Mouse (Mus musculus) embryonic facial prominence, embryonic 15.5 days (tissue): ENCODE measurements around the gene Rnf2. TPM values are rescaled to one million over a fixed set of nuclear protein-coding genes. Genes with fewer than 3 reads are reported as not detected.
"Not testable (repeated sequence)": the region's sequence is repeated elsewhere in the genome, so short reads cannot be mapped to it uniquely, and the experiment has no call there.

Experiments used
- ATAC-seq: fragments of 200-750 bp; cut with Nextera tagmentation; 2 replicates; pipeline ENCODE4 v1.8.0; 2017; ENCODE audit warnings: low read depth, moderate TSS enrichment; ENCODE audit not compliant: insufficient number of reproducible peaks, low FRiP score, low TSS enrichment
- H3K27ac ChIP-seq: fragments of 300-500 bp; sonication (generic); replicated peaks from 2 replicates; pipeline ENCODE4 v1.5.1; 2015; ENCODE audit warnings: mild to moderate bottlenecking, inconsistent platforms
- H3K27me3 ChIP-seq: fragments of 300-500 bp; sonication (generic); 2 replicates; pipeline ENCODE4 v1.6.1; 2015; ENCODE audit warnings: inconsistent platforms
- H3K36me3 ChIP-seq: fragments of 300-500 bp; sonication (generic); 2 replicates; pipeline ENCODE4 v1.6.1; 2015; ENCODE audit warnings: mild to moderate bottlenecking, inconsistent platforms
- H3K4me1 ChIP-seq: fragments of 300-500 bp; sonication (generic); 2 replicates; pipeline ENCODE4 v1.6.1; 2015; ENCODE audit warnings: inconsistent platforms
- H3K4me2 ChIP-seq: fragments of 300-500 bp; sonication (generic); replicated peaks from 2 replicates; pipeline ENCODE4 v1.6.1; 2015; ENCODE audit warnings: mild to moderate bottlenecking, inconsistent platforms
- H3K4me3 ChIP-seq: fragments of 300-500 bp; sonication (generic); replicated peaks from 2 replicates; pipeline ENCODE4 v1.5.1; 2015; ENCODE audit warnings: mild to moderate bottlenecking, inconsistent platforms
- H3K9ac ChIP-seq: fragments of 300-500 bp; sonication (generic); 2 replicates; pipeline ENCODE4 v1.6.1; 2015; ENCODE audit warnings: inconsistent platforms
- H3K9me3 ChIP-seq: fragments of 300-500 bp; sonication (generic); replicated peaks from 2 replicates; pipeline ENCODE4 v1.6.1; 2016; ENCODE audit warnings: inconsistent platforms
- WGBS: fragments of 180-500 bp; shearing (Covaris S2); methylation state at CpG from one replicate; pipeline ENCODE4 v1.1.7; 2015; 5-methylcytosine and 5-hydroxymethylcytosine counted together
- polyA plus RNA-seq: library from polyadenylated mRNA; unstranded; fragments of >200 nt; fragmentation: Nextera tagmentation; extraction: Ambion mirVana; gene quantifications from 2 replicates; pipeline ENCODE4 v1.2.1, GENCODE M21; 2015

The Rnf2 gene
- polyA plus RNA-seq, 1 experiment from 2014 or later = 80.1 TPM

GRCm38 (mm10) chr1:151484754-151485153, 16.0 kb downstream of the Rnf2 start:
- H3K36me3 ChIP-seq = peaks cover 15% of the 10 kb centered on the region
- no peak for ATAC-seq
- H3K4me3 ChIP-seq = no peak overlapping the region
- no peaks in the 10 kb centered on the region for H3K27me3 ChIP-seq
- WGBS = 78% methylated on average over 5 of the region's 5 CpGs
- no peaks in the 10 kb centered on the region for H3K9me3 ChIP-seq
- no peak overlapping the region for H3K4me2 ChIP-seq
- no peak overlapping the region for H3K9ac ChIP-seq
- H3K27ac ChIP-seq = no peak overlapping the region
- no peaks in the 10 kb centered on the region for H3K4me1 ChIP-seq

GRCm38 (mm10) chr1:151483568-151483967, 17.2 kb downstream of the Rnf2 start:
- no peak for ATAC-seq
- Histone ChIP-seq H3K9me3 (no peaks in the 10 kb centered on the region), H3K27ac (no peak overlapping the region), H3K36me3 (peaks cover 15% of the 10 kb centered on the region), H3K4me1 (no peaks in the 10 kb centered on the region), H3K27me3 (no peaks in the 10 kb centered on the region), H3K4me2 (no peak overlapping the region), H3K9ac (no peak overlapping the region), H3K4me3 (no peak overlapping the region)
- 83% methylated on average over 1 of the region's 1 CpGs for WGBS

GRCm38 (mm10) chr1:151482497-151482896, 18.3 kb downstream of the Rnf2 start:
- no peak for ATAC-seq
- no peak overlapping the region for H3K27ac ChIP-seq
- H3K27me3 ChIP-seq = no peaks in the 10 kb centered on the region
- no peak overlapping the region for H3K9ac ChIP-seq
- no peaks in the 10 kb centered on the region for H3K9me3 ChIP-seq
- peaks cover 18% of the 10 kb centered on the region for H3K36me3 ChIP-seq
- H3K4me1 ChIP-seq = no peaks in the 10 kb centered on the region
- 93% methylated on average over 1 of the region's 1 CpGs for WGBS
- H3K4me2 ChIP-seq = no peak overlapping the region
- H3K4me3 ChIP-seq = no peak overlapping the region

- not testable (repeated sequence) for H3K4me2 ChIP-seq, H3K27ac ChIP-seq, H3K9ac ChIP-seq, H3K4me1 ChIP-seq, ATAC-seq, H3K27me3 ChIP-seq, H3K4me3 ChIP-seq, H3K9me3 ChIP-seq
- H3K36me3 ChIP-seq = peaks cover 64% of the 10 kb centered on the region
- WGBS = 92% methylated on average over 8 of the region's 8 CpGs
These were observed 28.4 kb downstream of the Rnf2 start for GRCm38 (mm10) chr1:151472386-151472785.

- Histone ChIP-seq H3K9ac (no peak overlapping the region), H3K4me1 (no peaks in the 10 kb centered on the region), H3K27ac (no peak overlapping the region), H3K27me3 (no peaks in the 10 kb centered on the region), H3K36me3 (peaks cover 59% of the 10 kb centered on the region), H3K4me2 (no peak overlapping the region), H3K4me3 (no peak overlapping the region), H3K9me3 (no peaks in the 10 kb centered on the region)
- no peak for ATAC-seq
- 81% methylated on average over 7 of the region's 7 CpGs for WGBS
These were observed 29.3 kb downstream of the Rnf2 start for GRCm38 (mm10) chr1:151471429-151471828.

GRCm38 (mm10) chr1:151466571-151466970, 34.2 kb downstream of the Rnf2 start:
- WGBS = 84% methylated on average over 4 of the region's 4 CpGs
- no peak for ATAC-seq

GRCm38 (mm10) chr1:151464914-151465313, 35.8 kb downstream of the Rnf2 start:
- no peak overlapping the region for H3K4me2 ChIP-seq
- H3K27ac ChIP-seq = no peak overlapping the region
- no peak overlapping the region for H3K4me3 ChIP-seq
- no peaks in the 10 kb centered on the region for H3K4me1 ChIP-seq
- H3K27me3 ChIP-seq = no peaks in the 10 kb centered on the region
- H3K9me3 ChIP-seq = no peaks in the 10 kb centered on the region
- peaks cover 25% of the 10 kb centered on the region for H3K36me3 ChIP-seq
- ATAC-seq = no peak
- WGBS = 18% methylated on average over 4 of the region's 4 CpGs
- H3K9ac ChIP-seq = no peak overlapping the region

More at GRCm38 (mm10) chr1:151466571-151466970, 34.2 kb downstream of the Rnf2 start:
- no peaks in the 10 kb centered on the region for H3K27me3 ChIP-seq
- H3K27ac ChIP-seq = no peak overlapping the region; the same call in 1 of the 2 replicates
- H3K4me3 ChIP-seq = no peak overlapping the region
- H3K4me2 ChIP-seq = no peak overlapping the region
- H3K4me1 ChIP-seq = no peaks in the 10 kb centered on the region
- H3K9ac ChIP-seq = no peak overlapping the region
- H3K9me3 ChIP-seq = no peaks in the 10 kb centered on the region
- peaks cover 19% of the 10 kb centered on the region for H3K36me3 ChIP-seq

- 78% methylated on average over 9 of the region's 9 CpGs for WGBS
- no peaks in the 10 kb centered on the region for H3K9me3 ChIP-seq
- H3K36me3 ChIP-seq = peaks cover 25% of the 10 kb centered on the region
- no peak overlapping the region for H3K27ac ChIP-seq
- H3K4me1 ChIP-seq = no peaks in the 10 kb centered on the region
- H3K4me2 ChIP-seq = no peak overlapping the region
- no peak overlapping the region for H3K4me3 ChIP-seq
- no peak for ATAC-seq
- no peak overlapping the region for H3K9ac ChIP-seq
- no peaks in the 10 kb centered on the region for H3K27me3 ChIP-seq
These were observed 39.5 kb downstream of the Rnf2 start for GRCm38 (mm10) chr1:151461265-151461664.

- no peak for ATAC-seq
- 80% methylated on average over 5 of the region's 5 CpGs for WGBS
- Histone ChIP-seq H3K36me3 (peaks cover 48% of the 10 kb centered on the region), H3K4me3 (no peak overlapping the region), H3K4me2 (no peak overlapping the region), H3K4me1 (no peaks in the 10 kb centered on the region), H3K27me3 (no peaks in the 10 kb centered on the region), H3K9me3 (no peaks in the 10 kb centered on the region), H3K27ac (no peak overlapping the region), H3K9ac (no peak overlapping the region)
These were observed 43.7 kb downstream of the Rnf2 start for GRCm38 (mm10) chr1:151457087-151457486.

GRCm38 (mm10) chr1:151451946-151452345, 48.8 kb downstream of the Rnf2 start:
- ATAC-seq = no peak
- Histone ChIP-seq H3K9me3 (no peaks in the 10 kb centered on the region), H3K27me3 (no peaks in the 10 kb centered on the region), H3K36me3 (peaks cover 62% of the 10 kb centered on the region), H3K27ac (no peak overlapping the region), H3K4me3 (no peak overlapping the region), H3K9ac (no peak overlapping the region), H3K4me2 (no peak overlapping the region), H3K4me1 (no peaks in the 10 kb centered on the region)
- 97% methylated on average over 11 of the region's 11 CpGs for WGBS

- Histone ChIP-seq H3K4me3 (no peak overlapping the region), H3K27ac (no peak overlapping the region), H3K4me2 (no peak overlapping the region), H3K9me3 (no peaks in the 10 kb centered on the region), H3K4me1 (no peaks in the 10 kb centered on the region), H3K36me3 (peaks cover 70% of the 10 kb centered on the region), H3K9ac (no peak overlapping the region), H3K27me3 (no peaks in the 10 kb centered on the region)
- no peak for ATAC-seq
- WGBS = 81% methylated on average over 1 of the region's 2 CpGs
These were observed 49.9 kb downstream of the Rnf2 start for GRCm38 (mm10) chr1:151450851-151451250.

GRCm38 (mm10) chr1:151449866-151450265, 50.9 kb downstream of the Rnf2 start:
- WGBS = 94% methylated on average over 10 of the region's 10 CpGs

More at GRCm38 (mm10) chr1:151449866-151450265, 50.9 kb downstream of the Rnf2 start:
- Histone ChIP-seq H3K36me3 (peaks cover 80% of the 10 kb centered on the region), H3K9ac (no peak overlapping the region), H3K27me3 (no peaks in the 10 kb centered on the region), H3K4me1 (no peaks in the 10 kb centered on the region), H3K27ac (no peak overlapping the region), H3K4me3 (no peak overlapping the region), H3K9me3 (no peaks in the 10 kb centered on the region), H3K4me2 (no peak overlapping the region)
- no peak for ATAC-seq
